Mouse (Mus musculus): ENCODE results near the gene Akna. TPM values are rescaled to one million over a fixed set of nuclear protein-coding genes. Genes with fewer than 3 reads are reported as not detected.
A peak's percentile ranks its signal among the peaks of the same experiment; 100 is the strongest.

Akna gene
- total RNA-seq (2021): 1 to 10 TPM; 2.5 to 4.4 TPM

DNA sequence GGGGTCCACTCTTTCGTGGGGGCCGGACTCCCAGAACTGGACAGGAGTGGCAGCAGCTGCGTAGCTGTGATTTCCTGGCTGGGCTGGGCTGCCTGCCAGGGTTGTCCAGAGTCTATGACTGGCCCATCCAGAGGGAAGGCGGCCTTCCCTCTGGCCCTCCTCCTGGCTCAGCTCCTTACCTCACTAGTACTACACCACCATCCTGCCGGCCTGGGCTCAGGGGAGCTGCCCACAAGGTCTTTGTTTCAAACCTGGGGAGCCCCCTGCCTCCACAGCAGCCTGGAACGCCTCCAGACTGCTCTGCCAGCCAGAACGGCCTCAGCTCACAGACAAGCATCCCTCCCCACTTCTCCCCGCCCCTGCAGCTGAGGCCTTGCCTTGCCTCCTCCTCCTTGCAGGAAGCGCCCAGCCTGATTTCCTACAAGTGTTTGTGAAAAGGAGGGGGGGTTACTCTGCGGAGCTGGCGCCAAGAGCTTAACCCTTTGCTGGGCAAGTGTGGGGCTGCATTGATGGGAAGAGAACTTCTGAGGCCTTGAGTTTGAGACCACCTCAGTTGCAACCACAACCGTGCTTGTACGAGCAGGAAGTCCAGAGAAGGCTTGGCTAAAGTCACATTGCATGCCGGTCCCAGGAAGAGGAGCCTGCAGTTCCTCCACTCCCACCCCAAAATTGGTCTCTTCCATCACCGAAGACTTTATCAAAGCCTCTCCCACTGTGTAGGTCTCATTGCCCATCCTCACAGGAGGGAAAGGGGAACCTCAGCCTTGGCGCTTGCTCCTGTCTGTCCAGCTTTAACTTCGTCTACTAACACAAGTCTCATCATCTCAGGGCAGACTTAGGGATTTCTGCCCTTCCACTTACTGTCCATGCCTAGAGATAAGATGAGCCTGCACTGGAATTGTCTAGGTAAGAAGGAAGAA, at the start of gene Akna:
Gene Akna (minus strand): TSS at position 315 of the 920 bp plus-strand sequence.
- intact Hi-C loops (cut with DNase I): no loop called here
- peak; percentile 60 to 72 for DNase-seq (ENCODE audit: low spot score in 2 of 2)

GRCm38 (mm10) chr4:63452555-63452954, 49.4 kb upstream of the Akna start:
- DNase-seq (ENCODE audit: low spot score in 2 of 2): no peak
- intact Hi-C loops (cut with DNase I): no loop called here

DNA sequence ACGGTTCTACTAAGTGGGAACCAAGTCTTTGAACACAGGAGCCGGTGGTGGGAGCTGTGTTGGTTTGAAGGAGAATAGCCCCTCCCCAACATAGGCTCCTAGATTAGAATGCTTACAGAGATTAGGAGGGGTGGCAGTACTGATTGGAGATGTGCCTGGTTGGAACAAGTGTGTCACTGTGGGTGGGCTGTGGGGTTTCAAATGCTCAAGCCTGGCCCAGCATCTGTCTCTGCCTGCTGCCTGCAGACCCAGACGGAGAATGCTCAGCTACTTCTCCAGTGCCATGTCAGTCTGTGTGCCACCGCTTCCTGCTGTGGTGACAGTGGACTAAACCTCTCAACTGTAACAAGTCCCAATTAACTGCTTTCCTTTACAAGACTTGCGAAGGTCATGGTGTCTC, 47.4 kb upstream of the Akna start:
- intact Hi-C loops (cut with DNase I): no loop called here
- DNase-seq (ENCODE audit: low spot score in 2 of 2): no peak

DNA sequence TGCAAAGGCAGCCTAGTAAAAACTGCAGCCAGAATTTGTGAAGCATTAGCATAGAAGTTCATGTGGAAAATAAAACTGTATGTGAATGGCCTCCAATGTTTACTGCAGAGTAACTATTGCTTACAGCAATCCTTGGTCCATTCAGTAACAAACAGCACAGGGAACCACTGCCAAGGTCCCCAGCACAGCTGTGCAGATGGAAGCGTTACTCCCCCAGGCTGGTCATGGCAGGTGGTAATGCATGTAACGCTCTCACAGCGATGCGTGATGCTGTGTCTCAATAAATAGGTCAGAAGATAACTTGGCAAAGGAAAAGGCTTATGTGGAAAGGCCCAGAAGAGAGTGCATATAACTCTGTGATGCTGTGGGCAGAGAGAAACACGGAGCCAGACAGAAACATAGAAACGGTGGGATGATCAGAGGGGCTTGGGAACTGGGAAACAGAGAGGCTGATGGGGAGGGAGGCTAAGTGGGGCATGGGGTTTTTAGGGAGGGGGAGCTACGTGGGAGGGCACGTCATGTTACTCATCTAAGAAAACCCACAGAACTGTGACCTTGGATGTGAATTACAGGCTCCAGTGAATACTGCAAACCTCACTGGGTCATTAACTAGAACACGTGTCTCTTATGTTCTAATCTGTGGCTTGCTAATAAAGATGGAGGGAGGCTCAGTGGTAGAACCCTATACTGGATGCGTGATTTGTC, 41.4 kb upstream of the Akna start:
- no peak for DNase-seq (ENCODE audit: low spot score in 2 of 2)
- intact Hi-C loops (cut with DNase I): no loop called here

DNA sequence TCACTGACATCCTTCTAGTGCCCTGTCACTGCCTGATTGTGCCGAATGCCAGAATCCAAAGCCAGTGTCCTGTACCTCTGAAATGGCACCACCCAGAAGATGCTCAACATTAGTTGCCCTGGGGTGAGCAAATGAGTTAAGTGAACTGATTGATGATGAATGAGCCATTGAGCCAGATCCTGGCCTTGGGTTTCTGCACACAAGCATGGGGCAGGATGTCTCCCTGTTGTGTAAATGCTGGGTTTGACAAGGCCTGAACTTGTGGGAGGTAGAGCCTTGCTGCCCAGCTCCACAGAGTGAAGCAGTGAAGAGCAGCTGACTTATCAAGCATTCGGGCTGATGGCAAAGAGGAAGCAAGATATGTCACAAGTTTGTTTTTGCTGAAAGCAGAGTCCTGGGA, 39.9 kb upstream of the Akna start:
- DNase-seq (ENCODE audit: low spot score in 2 of 2): no peak
- intact Hi-C loops (cut with DNase I): no loop called here

- DNase-seq (ENCODE audit: low spot score in 2 of 2): no peak
- intact Hi-C loops (cut with DNase I): no loop called here
Observed at GRCm38 (mm10) chr4:63441616-63442015, 38.5 kb upstream of the Akna start.

DNA sequence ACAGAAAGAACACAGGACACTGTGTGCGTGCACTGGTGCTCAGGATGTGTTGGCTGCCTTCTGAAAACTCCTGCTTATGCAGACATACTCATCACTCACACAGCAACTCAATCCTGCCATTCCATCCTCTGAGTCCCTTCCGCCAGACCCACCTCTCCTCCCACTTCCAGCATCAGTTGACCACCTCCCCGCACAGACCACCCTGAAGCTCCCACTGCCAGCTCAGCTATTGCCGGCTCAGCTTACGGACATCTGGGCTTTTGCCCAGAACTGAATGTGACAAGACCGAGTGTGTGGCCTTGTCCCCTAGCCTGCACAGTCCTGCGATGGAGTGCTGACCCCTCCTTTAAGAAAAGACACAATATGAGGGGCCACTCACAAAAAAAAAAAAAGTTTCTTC, 37.1 kb upstream of the Akna start:
- no peak for DNase-seq (ENCODE audit: low spot score in 2 of 2)
- intact Hi-C loops (cut with DNase I): no loop called here

DNA sequence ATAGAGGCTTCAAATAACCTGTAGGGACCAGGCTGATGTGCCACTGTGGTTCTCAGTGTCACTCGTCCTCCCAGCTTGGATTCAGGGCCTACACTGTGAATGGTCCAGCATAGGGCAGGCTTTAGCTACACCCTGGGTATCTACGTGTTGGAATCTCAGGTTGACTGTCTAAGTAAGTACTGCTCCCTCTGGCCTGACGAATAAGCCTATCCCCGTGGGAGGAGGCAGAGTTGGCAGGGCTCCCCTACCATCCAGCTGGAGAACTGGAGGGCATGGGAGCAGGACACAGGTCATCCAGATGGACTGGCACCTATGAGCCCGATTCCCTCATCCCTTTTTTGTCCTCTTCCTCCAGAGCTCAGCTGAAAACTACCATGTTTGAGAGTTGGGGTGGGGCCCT, 34.8 kb upstream of the Akna start:
- intact Hi-C loops (cut with DNase I): no loop called here
- no peak for DNase-seq (ENCODE audit: low spot score in 2 of 2)

DNA sequence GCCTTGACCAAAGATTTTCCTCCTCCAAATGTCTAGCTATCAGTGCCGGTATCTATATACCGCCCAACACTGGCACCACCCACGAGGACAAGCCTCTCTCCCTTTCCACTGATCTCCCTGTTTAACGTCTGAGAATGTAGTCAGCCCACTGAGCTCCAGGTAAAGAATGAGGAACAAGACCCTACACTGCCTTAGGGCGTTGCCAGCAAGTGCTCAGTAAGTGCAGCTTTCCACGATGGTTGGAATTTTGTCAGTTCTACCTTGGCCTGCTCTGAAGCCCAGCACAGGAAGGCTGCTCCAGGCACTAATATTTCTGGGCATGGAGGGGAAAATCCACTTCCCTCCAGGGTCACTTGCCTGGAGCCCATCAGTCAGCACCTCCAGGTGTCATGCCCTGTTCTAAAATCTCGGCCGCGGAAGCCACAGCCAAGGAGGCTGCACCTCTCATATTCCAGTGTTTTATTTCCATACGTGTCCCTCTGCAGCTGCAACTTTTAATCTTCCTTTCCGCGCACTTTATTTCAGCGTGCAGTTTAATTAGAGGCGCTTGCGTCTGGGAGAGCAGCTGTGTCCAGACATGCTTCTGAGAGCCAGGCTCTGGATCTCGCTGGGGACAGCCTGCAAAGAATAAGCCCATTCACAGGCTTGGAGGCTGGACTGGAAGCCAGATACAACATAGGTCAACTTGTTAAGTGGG, 34.1 kb upstream of the Akna start:
- no peak for DNase-seq (ENCODE audit: low spot score in 2 of 2)
- intact Hi-C loops (cut with DNase I): no loop called here

DNA sequence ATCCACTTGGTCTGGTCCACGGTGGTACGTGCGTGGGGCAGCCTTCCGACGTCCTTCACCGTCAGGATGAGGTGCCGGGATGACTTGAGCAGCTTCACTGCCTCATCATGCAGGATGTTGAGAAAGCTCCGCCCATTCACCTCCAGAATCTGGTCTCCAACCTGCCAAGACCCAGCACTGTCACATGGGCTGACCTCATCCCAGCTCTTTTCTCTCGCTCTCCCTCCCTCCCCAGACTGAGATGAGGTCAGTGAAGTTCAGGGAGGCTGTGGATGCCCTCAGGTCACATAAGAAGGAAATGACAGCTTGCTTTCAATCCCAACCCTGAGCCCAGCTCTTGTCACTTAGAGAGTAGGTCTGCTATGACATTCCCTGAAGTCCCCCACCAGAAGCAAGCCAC, 32.2 kb upstream of the Akna start:
- intact Hi-C loops (cut with DNase I): no loop called here

GRCm38 (mm10) chr4:63431098-63431497, 27.9 kb upstream of the Akna start:
- intact Hi-C loops (cut with DNase I): no loop called here
- no peak for DNase-seq (ENCODE audit: low spot score in 2 of 2)

More for the DNA sequence above, 32.2 kb upstream of the Akna start:
- DNase-seq (ENCODE audit: low spot score in 2 of 2): no peak

DNA sequence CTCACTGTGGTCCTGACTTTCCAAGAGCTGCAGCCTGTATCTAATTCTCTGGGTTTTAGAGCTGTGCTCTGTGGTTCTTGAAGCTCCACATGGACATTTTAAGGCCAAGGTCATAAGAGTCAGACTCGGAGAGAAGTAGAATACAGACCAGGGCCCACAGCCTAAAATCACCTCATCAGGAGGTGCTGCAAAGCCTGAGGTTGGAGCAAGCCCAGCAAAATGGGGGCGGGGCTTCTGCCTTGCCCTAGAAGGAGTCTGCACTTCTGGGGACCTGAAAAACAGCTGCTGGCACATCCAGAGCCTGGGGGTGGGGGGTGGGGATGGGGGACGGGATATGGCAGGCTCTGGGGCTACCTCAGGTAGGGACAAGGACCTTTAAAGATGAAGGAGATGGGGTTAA, 27.2 kb upstream of the Akna start:
- no peak for DNase-seq (ENCODE audit: low spot score in 2 of 2)
- intact Hi-C loops (cut with DNase I): no loop called here

DNA sequence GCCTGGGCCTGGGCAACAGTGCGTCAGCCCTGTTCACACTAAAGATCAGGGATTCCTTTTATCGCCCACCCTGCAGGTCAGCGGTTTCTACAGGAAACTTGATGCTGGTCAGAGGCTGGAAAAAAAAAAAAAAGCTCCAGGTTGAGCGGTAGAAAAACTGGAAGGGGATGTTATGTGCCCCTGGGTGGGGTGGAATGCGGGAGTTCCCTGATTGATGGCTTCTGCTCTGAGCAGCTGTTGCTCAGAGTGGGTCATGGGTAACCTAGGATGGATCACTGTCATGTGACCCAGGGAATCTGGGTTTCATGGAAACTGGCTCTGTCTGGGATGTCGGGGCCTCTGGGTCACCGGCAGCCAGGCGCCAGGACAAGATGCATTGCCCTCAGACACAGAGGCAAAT, 23.2 kb upstream of the Akna start:
- DNase-seq (ENCODE audit: low spot score in 2 of 2): no peak

GRCm38 (mm10) chr4:63423811-63424210, 20.7 kb upstream of the Akna start:
- DNase-seq (ENCODE audit: low spot score in 2 of 2): no peak
- intact Hi-C loops (cut with DNase I): no loop called here

More for the DNA sequence above, 23.2 kb upstream of the Akna start:
- intact Hi-C loops (cut with DNase I): no loop called here

DNA sequence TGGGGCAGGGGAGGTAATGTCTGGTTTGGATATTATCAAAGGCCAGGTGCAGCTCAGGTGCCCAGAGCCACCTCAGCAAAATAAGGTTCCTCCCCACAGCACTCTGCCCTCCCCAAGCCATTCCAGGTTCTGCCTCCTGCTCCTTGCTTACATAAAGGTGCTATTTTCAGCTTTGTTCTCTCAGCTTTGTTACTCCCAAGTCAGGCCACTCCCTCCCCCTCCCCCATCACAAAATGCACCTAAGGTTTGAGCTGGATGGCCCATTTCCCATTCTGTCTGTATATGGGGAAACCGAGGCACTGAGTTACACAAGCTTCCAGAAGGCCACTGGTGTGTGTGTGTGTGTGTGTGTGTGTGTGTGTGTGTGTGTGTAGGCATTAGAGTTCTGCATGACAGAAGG, 20.1 kb upstream of the Akna start:
- intact Hi-C loops (cut with DNase I): no loop called here

DNA sequence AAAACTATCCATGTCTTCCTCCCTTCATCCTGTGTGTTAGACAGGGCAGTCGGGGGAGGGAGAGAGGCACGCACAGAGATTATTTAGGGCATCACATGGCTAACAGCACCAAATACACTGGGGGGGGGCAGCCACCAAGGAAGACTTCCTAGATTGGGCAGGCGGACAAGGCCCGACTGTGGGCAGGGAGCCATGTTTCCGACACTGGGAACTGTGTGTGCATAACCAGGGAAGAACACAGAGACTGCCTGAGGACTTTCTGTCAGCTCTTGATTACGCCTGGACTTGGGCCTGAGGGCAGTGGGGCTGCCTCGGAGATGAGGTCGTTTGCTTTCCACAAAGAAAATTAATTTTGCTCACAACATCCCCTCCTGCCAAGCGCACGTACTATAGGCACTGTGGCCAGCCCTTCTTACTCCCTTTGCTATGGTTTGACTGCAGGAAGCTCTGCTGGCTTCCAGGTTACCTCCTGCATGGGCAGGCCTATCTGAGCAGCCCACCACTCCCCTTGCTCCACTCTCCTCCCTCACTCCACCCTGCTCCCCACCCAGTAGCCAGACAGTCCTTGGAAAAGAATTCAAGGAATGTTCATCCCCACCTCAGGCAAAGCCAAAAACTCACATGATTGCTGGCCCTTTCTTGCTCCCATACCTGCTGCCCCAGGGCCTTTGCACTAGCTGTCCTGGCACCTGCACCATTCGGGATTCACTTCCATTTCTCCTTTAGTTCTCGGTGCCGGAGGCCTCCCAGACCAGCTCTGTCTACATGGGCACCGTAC, 17.2 kb upstream of the Akna start:
- no peak for DNase-seq (ENCODE audit: low spot score in 2 of 2)
- intact Hi-C loops (cut with DNase I): no loop called here

More for the DNA sequence above, 20.1 kb upstream of the Akna start:
- DNase-seq (ENCODE audit: low spot score in 2 of 2): no peak

- intact Hi-C loops (cut with DNase I): loop anchor here (5.0 kb wide), 3 partner anchors 79 to 1074 kb away; partner anchors contain the start of genes Tmem268 and Whrn
- DNase-seq (ENCODE audit: low spot score in 2 of 2): no peak
Observed at GRCm38 (mm10) chr4:63418270-63418669, 15.1 kb upstream of the Akna start.

DNA sequence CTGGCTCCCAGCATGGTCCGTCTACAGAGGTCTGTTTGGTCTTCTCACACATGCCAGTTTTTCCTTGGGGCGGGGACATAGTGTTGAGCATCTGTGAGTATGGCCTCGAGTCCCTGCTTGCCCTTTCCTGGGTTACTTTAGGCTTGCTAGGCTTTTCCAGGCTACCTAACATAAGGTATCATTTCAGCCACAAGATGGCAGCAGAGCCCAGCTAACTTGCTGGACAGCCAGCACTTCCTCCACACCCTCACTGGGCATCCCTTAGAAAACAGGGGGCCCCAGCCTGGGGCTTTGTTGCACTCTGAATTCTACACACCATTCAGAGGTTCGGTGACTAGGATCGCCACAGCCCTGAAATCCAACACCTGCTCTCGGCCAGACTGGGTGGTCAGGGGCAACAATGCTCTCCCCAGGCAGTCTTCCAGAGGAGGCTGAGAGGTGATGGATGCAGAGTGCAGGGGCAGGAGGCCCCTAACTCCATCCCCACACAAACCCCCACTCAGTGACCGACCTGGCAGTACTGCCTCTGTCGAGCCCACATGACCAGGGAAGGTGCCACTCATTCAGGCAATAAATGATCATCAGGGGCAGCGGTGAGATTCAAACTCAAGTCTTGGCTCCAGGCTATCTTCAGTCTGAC, 14.3 kb upstream of the Akna start:
- peak; percentile 64 to 78 for DNase-seq (ENCODE audit: low spot score in 2 of 2)
- intact Hi-C loops (cut with DNase I): loop anchor here (1.0 to 5.0 kb wide), 5 partner anchors 80 to 1075 kb away; partner anchors contain the start of genes Tmem268 and Whrn

DNA sequence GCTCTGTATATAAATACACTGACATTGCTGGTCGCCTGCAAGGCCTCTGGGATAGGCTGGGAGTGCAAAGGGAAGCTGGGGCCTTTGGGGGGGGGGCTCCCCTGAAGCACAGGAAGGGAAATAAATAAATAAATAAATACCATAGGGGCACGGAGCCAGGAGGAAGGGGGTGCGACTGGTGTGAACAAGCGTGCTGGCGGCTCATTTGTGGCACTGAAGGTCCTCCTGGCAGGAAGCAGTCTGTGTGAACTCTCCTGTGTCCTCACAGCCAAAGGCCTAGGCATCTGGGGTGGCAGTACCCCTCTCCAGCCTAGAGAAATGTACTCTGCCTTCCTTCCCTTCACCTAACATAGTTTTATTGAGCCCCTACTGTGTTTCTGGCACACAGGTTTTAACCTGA, 11.8 kb upstream of the Akna start:
- intact Hi-C loops (cut with DNase I): loop anchor here (5.0 kb wide), 3 partner anchors 82 to 1077 kb away; partner anchors contain the start of genes Tmem268 and Whrn
- no peak for DNase-seq (ENCODE audit: low spot score in 2 of 2)

Measured in left cerebral cortex, postnatal 36 days (tissue).